Mouse (Mus musculus): Measurements from ENCODE around the gene G6pc3. TPM values are rescaled to one million over a fixed set of nuclear protein-coding genes. Genes with fewer than 3 reads are reported as not detected.

The G6pc3 gene
- 48.6 and 56.5 TPM in 2 replicates for polyA plus RNA-seq (2012; rRNA removed)

GRCm38 (mm10) chr11:102189461-102190436, at the start of gene G6pc3:
Gene G6pc3, plus strand, starts transcription at chr11:102189620.
- Histone ChIP-seq H3K4me1 (replicated peaks; ENCODE audit: control insufficient read depth, insufficient read depth, low read length) (peaks cover 7% of the 10 kb centered on the region; the same call in 1 of the 2 replicates), H3K27ac (ENCODE audit: control insufficient read depth, insufficient read depth, low read length) (no peak within 1 kb of the TSS), H3K4me3 (ENCODE audit: control insufficient read depth, insufficient read depth, low read length) (peak within 1 kb of the TSS; percentile 55), H3K36me3 (ENCODE audit: control insufficient read depth, insufficient read depth, low read length) (no peaks in the 10 kb centered on the region), H3K27me3 (ENCODE audit: control insufficient read depth, insufficient read depth, low read length) (no peaks in the 10 kb centered on the region)
- WGBS: 1% methylated on average over 50 of the region's 50 CpGs
- 0 out of 2 replicates have a peak, but pooled peaks have one; percentile 19 for TF ChIP-seq POLR2A (IDR thresholded peaks at IDR 0.05; ENCODE audit: control insufficient read depth, extremely low read depth, insufficient read depth, low read length, poor library complexity)
- no peak for TF ChIP-seq CTCF (IDR thresholded peaks at IDR 0.05; ENCODE audit: borderline replicate concordance, control insufficient read depth, extremely low read depth, insufficient read depth, low read length, poor library complexity)
- peak; percentile 68 for DNase-seq

- peak; percentile 59 for DNase-seq
- TF ChIP-seq POLR2A (IDR thresholded peaks at IDR 0.05; ENCODE audit: control insufficient read depth, extremely low read depth, insufficient read depth, low read length, poor library complexity): no peak
- TF ChIP-seq CTCF (IDR thresholded peaks at IDR 0.05; ENCODE audit: borderline replicate concordance, control insufficient read depth, extremely low read depth, insufficient read depth, low read length, poor library complexity): no peak
Observed at GRCm38 (mm10) chr11:102140508-102140907, 48.9 kb upstream of the G6pc3 start.

GRCm38 (mm10) chr11:102142355-102142754, 47.1 kb upstream of the G6pc3 start:
- H3K27me3 ChIP-seq (ENCODE audit: control insufficient read depth, insufficient read depth, low read length): peaks cover 14% of the 10 kb centered on the region

More at GRCm38 (mm10) chr11:102140508-102140907, 48.9 kb upstream of the G6pc3 start:
- no peak overlapping the region for H3K4me3 ChIP-seq (ENCODE audit: control insufficient read depth, insufficient read depth, low read length)
- H3K36me3 ChIP-seq (ENCODE audit: control insufficient read depth, insufficient read depth, low read length): no peaks in the 10 kb centered on the region
- 2% methylated on average over 5 of the region's 5 CpGs for WGBS
- no peaks in the 10 kb centered on the region for H3K4me1 ChIP-seq (replicated peaks; ENCODE audit: control insufficient read depth, insufficient read depth, low read length)
- H3K27me3 ChIP-seq (ENCODE audit: control insufficient read depth, insufficient read depth, low read length): peaks cover 8% of the 10 kb centered on the region
- H3K27ac ChIP-seq (ENCODE audit: control insufficient read depth, insufficient read depth, low read length): no peak overlapping the region

GRCm38 (mm10) chr11:102144957-102145470, 44.4 kb upstream of the G6pc3 start:
- no peak for TF ChIP-seq CTCF (IDR thresholded peaks at IDR 0.05; ENCODE audit: borderline replicate concordance, control insufficient read depth, extremely low read depth, insufficient read depth, low read length, poor library complexity)
- no peak for TF ChIP-seq POLR2A (IDR thresholded peaks at IDR 0.05; ENCODE audit: control insufficient read depth, extremely low read depth, insufficient read depth, low read length, poor library complexity)
- 32% methylated on average over 13 of the region's 13 CpGs for WGBS
- no peak overlapping the region for H3K4me3 ChIP-seq (ENCODE audit: control insufficient read depth, insufficient read depth, low read length)
- DNase-seq: no peak
- H3K27ac ChIP-seq (ENCODE audit: control insufficient read depth, insufficient read depth, low read length): no peak overlapping the region
- H3K27me3 ChIP-seq (ENCODE audit: control insufficient read depth, insufficient read depth, low read length): peaks cover 17% of the 10 kb centered on the region
- no peaks in the 10 kb centered on the region for H3K4me1 ChIP-seq (replicated peaks; ENCODE audit: control insufficient read depth, insufficient read depth, low read length)
- H3K36me3 ChIP-seq (ENCODE audit: control insufficient read depth, insufficient read depth, low read length): no peaks in the 10 kb centered on the region

More at GRCm38 (mm10) chr11:102142355-102142754, 47.1 kb upstream of the G6pc3 start:
- 76% methylated on average over 7 of the region's 7 CpGs for WGBS
- DNase-seq: no peak
- Histone ChIP-seq H3K4me1 (replicated peaks; ENCODE audit: control insufficient read depth, insufficient read depth, low read length) (no peaks in the 10 kb centered on the region), H3K4me3 (ENCODE audit: control insufficient read depth, insufficient read depth, low read length) (no peak overlapping the region), H3K36me3 (ENCODE audit: control insufficient read depth, insufficient read depth, low read length) (no peaks in the 10 kb centered on the region), H3K27ac (ENCODE audit: control insufficient read depth, insufficient read depth, low read length) (no peak overlapping the region)
- TF ChIP-seq CTCF (IDR thresholded peaks at IDR 0.05; ENCODE audit: borderline replicate concordance, control insufficient read depth, extremely low read depth, insufficient read depth, low read length, poor library complexity) (no peak), POLR2A (IDR thresholded peaks at IDR 0.05; ENCODE audit: control insufficient read depth, extremely low read depth, insufficient read depth, low read length, poor library complexity) (no peak)

- Histone ChIP-seq H3K27ac (ENCODE audit: control insufficient read depth, insufficient read depth, low read length) (no peak within 1 kb of the TSS), H3K27me3 (ENCODE audit: control insufficient read depth, insufficient read depth, low read length) (peaks cover 17% of the 10 kb centered on the region), H3K4me3 (ENCODE audit: control insufficient read depth, insufficient read depth, low read length) (no peak within 1 kb of the TSS), H3K36me3 (ENCODE audit: control insufficient read depth, insufficient read depth, low read length) (no peaks in the 10 kb centered on the region), H3K4me1 (replicated peaks; ENCODE audit: control insufficient read depth, insufficient read depth, low read length) (no peaks in the 10 kb centered on the region)
- 5% methylated on average over 50 of the region's 50 CpGs for WGBS
- no peak for TF ChIP-seq POLR2A (IDR thresholded peaks at IDR 0.05; ENCODE audit: control insufficient read depth, extremely low read depth, insufficient read depth, low read length, poor library complexity)
- no peak for TF ChIP-seq CTCF (IDR thresholded peaks at IDR 0.05; ENCODE audit: borderline replicate concordance, control insufficient read depth, extremely low read depth, insufficient read depth, low read length, poor library complexity)
- no peak for DNase-seq
Observed at GRCm38 (mm10) chr11:102145471-102146001, 43.9 kb upstream of the G6pc3 start, which contains the start of gene Nags. Gene Nags, plus strand, starts transcription at chr11:102145513.

- H3K27me3 ChIP-seq (ENCODE audit: control insufficient read depth, insufficient read depth, low read length): peaks cover 17% of the 10 kb centered on the region
- no peaks in the 10 kb centered on the region for H3K4me1 ChIP-seq (replicated peaks; ENCODE audit: control insufficient read depth, insufficient read depth, low read length)
- H3K27ac ChIP-seq (ENCODE audit: control insufficient read depth, insufficient read depth, low read length): no peak overlapping the region
- 10% methylated on average over 16 of the region's 16 CpGs for WGBS
- no peak for DNase-seq
- TF ChIP-seq POLR2A (IDR thresholded peaks at IDR 0.05; ENCODE audit: control insufficient read depth, extremely low read depth, insufficient read depth, low read length, poor library complexity): no peak
- TF ChIP-seq CTCF (IDR thresholded peaks at IDR 0.05; ENCODE audit: borderline replicate concordance, control insufficient read depth, extremely low read depth, insufficient read depth, low read length, poor library complexity): no peak
- no peak overlapping the region for H3K4me3 ChIP-seq (ENCODE audit: control insufficient read depth, insufficient read depth, low read length)
- H3K36me3 ChIP-seq (ENCODE audit: control insufficient read depth, insufficient read depth, low read length): no peaks in the 10 kb centered on the region
Observed at GRCm38 (mm10) chr11:102146005-102146404, 43.4 kb upstream of the G6pc3 start.
